Mouse (Mus musculus): ENCODE data around the gene Gm10096. TPM values are rescaled to one million over a fixed set of nuclear protein-coding genes. Genes with fewer than 3 reads are reported as not detected.

The Gm10096 gene
- total RNA-seq (2023): not detected

GRCm38 (mm10) chrX:28954602-28955001 lies at the start of gene Gm10096:
TSS of gene Gm10096 (minus strand) at chrX:28954702.

